Mouse (Mus musculus) intestine, embryonic 15.5 days (tissue): Measurements from ENCODE around the gene Nkx2-5. TPM values are rescaled to one million over a fixed set of nuclear protein-coding genes. Genes with fewer than 3 reads are reported as not detected.

Source experiments
- ATAC-seq: fragments of 200-750 bp; cut with Nextera tagmentation; 2 replicates; pipeline ENCODE4 v1.8.0; 2017; ENCODE audit warnings: moderate TSS enrichment, moderate library complexity
- H3K27ac ChIP-seq: fragments of 300-500 bp; sonication (generic); 2 replicates; pipeline ENCODE4 v1.5.1; 2015; ENCODE audit warnings: mild to moderate bottlenecking, inconsistent platforms
- H3K27me3 ChIP-seq: fragments of 300-500 bp; sonication (generic); replicated peaks from 2 replicates; pipeline ENCODE4 v1.6.1; 2015; ENCODE audit warnings: inconsistent platforms
- H3K36me3 ChIP-seq: fragments of 300-500 bp; sonication (generic); 2 replicates; pipeline ENCODE4 v1.6.1; 2015; ENCODE audit warnings: inconsistent platforms
- H3K4me1 ChIP-seq: fragments of 300-500 bp; sonication (generic); replicated peaks from 2 replicates; pipeline ENCODE4 v1.6.1; 2015; ENCODE audit warnings: inconsistent platforms
- H3K4me2 ChIP-seq: fragments of 300-500 bp; sonication (generic); replicated peaks from 2 replicates; pipeline ENCODE4 v1.6.1; 2015; ENCODE audit warnings: mild to moderate bottlenecking, inconsistent platforms
- H3K4me3 ChIP-seq: fragments of 300-500 bp; sonication (generic); replicated peaks from 2 replicates; pipeline ENCODE4 v1.5.1; 2015; ENCODE audit warnings: inconsistent platforms
- H3K9ac ChIP-seq: fragments of 300-500 bp; sonication (generic); 2 replicates; pipeline ENCODE4 v1.6.1; 2015; ENCODE audit warnings: inconsistent platforms
- H3K9me3 ChIP-seq: fragments of 300-500 bp; sonication (generic); 2 replicates; pipeline ENCODE4 v1.6.1; 2016; ENCODE audit warnings: inconsistent platforms
- WGBS: fragments of 180-500 bp; shearing (Covaris S2); methylation state at CpG from one replicate; pipeline ENCODE4 v1.1.7; 2015; 5-methylcytosine and 5-hydroxymethylcytosine counted together
- polyA plus RNA-seq: library from polyadenylated mRNA; unstranded; fragments of >200 nt; fragmentation: Nextera tagmentation; extraction: Ambion mirVana; gene quantifications from 2 replicates; pipeline ENCODE4 v1.2.1, GENCODE M21; 2015

Gene Nkx2-5
- polyA plus RNA-seq, 1 experiment from 2014 or later, result not detected

GRCm38 (mm10) chr17:26840439-26840780 is 4.4 kb downstream of the Nkx2-5 start:
- Histone ChIP-seq H3K27me3 (peaks cover 99% of the 10 kb centered on the region), H3K36me3 (no peaks in the 10 kb centered on the region), H3K4me1 (peaks cover 19% of the 10 kb centered on the region), H3K9ac (no peak overlapping the region), H3K27ac (no peak overlapping the region), H3K9me3 (no peaks in the 10 kb centered on the region), H3K4me2 (no peak overlapping the region), H3K4me3 (no peak overlapping the region)
- ATAC-seq, result no peak
- 14% methylated on average over 9 of the region's 9 CpGs for WGBS

- H3K4me1 ChIP-seq, result peaks cover 19% of the 10 kb centered on the region
- WGBS, result 2% methylated on average over 26 of the region's 26 CpGs
- no peaks in the 10 kb centered on the region for H3K36me3 ChIP-seq
- H3K9ac ChIP-seq, result no peak overlapping the region
- H3K27me3 ChIP-seq, result peaks cover 99% of the 10 kb centered on the region
- no peak for ATAC-seq
- H3K27ac ChIP-seq, result no peak overlapping the region
- H3K4me3 ChIP-seq, result peak overlapping the region; percentile 21
- H3K4me2 ChIP-seq, result peak overlapping the region; percentile 47
- no peaks in the 10 kb centered on the region for H3K9me3 ChIP-seq
Measured at GRCm38 (mm10) chr17:26839718-26840438, 4.9 kb downstream of the Nkx2-5 start.

GRCm38 (mm10) chr17:26838911-26839717 is 5.7 kb downstream of the Nkx2-5 start:
- under 1% methylated on average over 87 of the region's 87 CpGs for WGBS
- Histone ChIP-seq H3K4me3 (peak overlapping the region; percentile 21), H3K9ac (no peak overlapping the region), H3K9me3 (no peaks in the 10 kb centered on the region), H3K4me1 (peaks cover 12% of the 10 kb centered on the region), H3K36me3 (no peaks in the 10 kb centered on the region), H3K27ac (no peak overlapping the region), H3K4me2 (peak overlapping the region; percentile 47), H3K27me3 (peaks cover 99% of the 10 kb centered on the region)
- no peak for ATAC-seq

- Histone ChIP-seq H3K4me1 (peaks cover 12% of the 10 kb centered on the region), H3K9me3 (no peaks in the 10 kb centered on the region), H3K27me3 (peaks cover 99% of the 10 kb centered on the region), H3K4me2 (0 out of 2 replicates have a peak overlapping the region, but pooled peaks have one; percentile 14), H3K4me3 (0 out of 2 replicates have a peak overlapping the region, but pooled peaks have one; percentile 21), H3K27ac (no peak overlapping the region), H3K9ac (no peak overlapping the region), H3K36me3 (no peaks in the 10 kb centered on the region)
- ATAC-seq, result no peak
- WGBS, result under 1% methylated on average over 37 of the region's 37 CpGs
Measured at GRCm38 (mm10) chr17:26838191-26838910, 6.5 kb downstream of the Nkx2-5 start.

GRCm38 (mm10) chr17:26837546-26837985 is 7.2 kb downstream of the Nkx2-5 start:
- Histone ChIP-seq H3K9ac (no peak overlapping the region), H3K4me1 (peaks cover 12% of the 10 kb centered on the region), H3K36me3 (no peaks in the 10 kb centered on the region), H3K27me3 (peaks cover 94% of the 10 kb centered on the region), H3K4me2 (no peak overlapping the region), H3K27ac (no peak overlapping the region), H3K4me3 (no peak overlapping the region), H3K9me3 (no peaks in the 10 kb centered on the region)
- 2% methylated on average over 7 of the region's 7 CpGs for WGBS
- no peak for ATAC-seq

GRCm38 (mm10) chr17:26836786-26837545 is 7.8 kb downstream of the Nkx2-5 start:
- peaks cover 88% of the 10 kb centered on the region for H3K27me3 ChIP-seq
- no peak overlapping the region for H3K9ac ChIP-seq
- no peak overlapping the region for H3K27ac ChIP-seq
- no peak overlapping the region for H3K4me3 ChIP-seq
- H3K9me3 ChIP-seq, result no peaks in the 10 kb centered on the region
- 5% methylated on average over 19 of the region's 19 CpGs for WGBS
- H3K4me1 ChIP-seq, result peaks cover 12% of the 10 kb centered on the region
- no peak for ATAC-seq
- no peaks in the 10 kb centered on the region for H3K36me3 ChIP-seq
- no peak overlapping the region for H3K4me2 ChIP-seq

- H3K4me2 ChIP-seq, result no peak overlapping the region
- H3K9ac ChIP-seq, result no peak overlapping the region
- H3K9me3 ChIP-seq, result no peaks in the 10 kb centered on the region
- no peak for ATAC-seq
- WGBS, result 15% methylated on average over 5 of the region's 5 CpGs
- peaks cover 12% of the 10 kb centered on the region for H3K4me1 ChIP-seq
- no peaks in the 10 kb centered on the region for H3K36me3 ChIP-seq
- H3K27me3 ChIP-seq, result peaks cover 82% of the 10 kb centered on the region
- no peak overlapping the region for H3K4me3 ChIP-seq
- H3K27ac ChIP-seq, result no peak overlapping the region
Measured at GRCm38 (mm10) chr17:26836377-26836776, 8.4 kb downstream of the Nkx2-5 start.

- peaks cover 78% of the 10 kb centered on the region for H3K27me3 ChIP-seq
- H3K27ac ChIP-seq, result no peak overlapping the region
- H3K4me1 ChIP-seq, result peaks cover 12% of the 10 kb centered on the region
- no peak overlapping the region for H3K4me2 ChIP-seq
- H3K9ac ChIP-seq, result no peak overlapping the region
- ATAC-seq, result no peak
- H3K4me3 ChIP-seq, result no peak overlapping the region
- H3K9me3 ChIP-seq, result no peaks in the 10 kb centered on the region
- WGBS, result 13% methylated on average over 8 of the region's 8 CpGs
- H3K36me3 ChIP-seq, result no peaks in the 10 kb centered on the region
Measured at GRCm38 (mm10) chr17:26835956-26836355, 8.9 kb downstream of the Nkx2-5 start.

- H3K4me2 ChIP-seq, result no peak overlapping the region
- no peak overlapping the region for H3K9ac ChIP-seq
- no peaks in the 10 kb centered on the region for H3K9me3 ChIP-seq
- H3K27ac ChIP-seq, result no peak overlapping the region
- ATAC-seq, result no peak
- H3K36me3 ChIP-seq, result no peaks in the 10 kb centered on the region
- H3K27me3 ChIP-seq, result peaks cover 72% of the 10 kb centered on the region
- peaks cover 12% of the 10 kb centered on the region for H3K4me1 ChIP-seq
- no peak overlapping the region for H3K4me3 ChIP-seq
- 36% methylated on average over 6 of the region's 9 CpGs for WGBS
Measured at GRCm38 (mm10) chr17:26834966-26835755, 9.6 kb downstream of the Nkx2-5 start.

- peaks cover 9% of the 10 kb centered on the region for H3K4me1 ChIP-seq
- ATAC-seq, result no peak
- H3K27ac ChIP-seq, result no peak overlapping the region
- H3K27me3 ChIP-seq, result peaks cover 65% of the 10 kb centered on the region
- WGBS, result 68% methylated on average over 5 of the region's 5 CpGs
- no peaks in the 10 kb centered on the region for H3K36me3 ChIP-seq
- no peak overlapping the region for H3K4me2 ChIP-seq
- H3K4me3 ChIP-seq, result no peak overlapping the region
- H3K9ac ChIP-seq, result no peak overlapping the region
- no peaks in the 10 kb centered on the region for H3K9me3 ChIP-seq
Measured at GRCm38 (mm10) chr17:26834302-26834965, 10.4 kb downstream of the Nkx2-5 start.

- Histone ChIP-seq H3K4me2 (no peak overlapping the region), H3K36me3 (no peaks in the 10 kb centered on the region), H3K4me3 (no peak overlapping the region), H3K27ac (no peak overlapping the region), H3K27me3 (peaks cover 65% of the 10 kb centered on the region), H3K4me1 (peaks cover 2% of the 10 kb centered on the region; the same call in 1 of the 2 replicates), H3K9me3 (no peaks in the 10 kb centered on the region), H3K9ac (no peak overlapping the region)
- 69% methylated on average over 2 of the region's 2 CpGs for WGBS
- ATAC-seq, result no peak
Measured at GRCm38 (mm10) chr17:26833806-26834205, 11.0 kb downstream of the Nkx2-5 start.
